Mouse (Mus musculus) liver, embryonic 12.5 days (tissue): Measurements from ENCODE around the gene Dlx4. TPM values are rescaled to one million over a fixed set of nuclear protein-coding genes. Genes with fewer than 3 reads are reported as not detected.

ENCODE experiments used
- ATAC-seq: fragments of 200-750 bp; cut with Nextera tagmentation; 2 replicates; pipeline ENCODE4 v1.8.0; 2017; ENCODE audit warnings: moderate number of reproducible peaks, mild to moderate bottlenecking, moderate library complexity
- H3K27ac ChIP-seq: fragments of 300-500 bp; sonication (generic); 2 replicates; pipeline ENCODE4 v1.5.1; 2016; ENCODE audit warnings: mild to moderate bottlenecking
- H3K27me3 ChIP-seq: fragments of 300-500 bp; sonication (generic); replicated peaks from 2 replicates; pipeline ENCODE4 v1.6.1; 2016; ENCODE audit warnings: mild to moderate bottlenecking, moderate library complexity
- H3K36me3 ChIP-seq: fragments of 300-500 bp; sonication (generic); 2 replicates; pipeline ENCODE4 v1.6.1; 2016; ENCODE audit warnings: mild to moderate bottlenecking, moderate library complexity
- H3K4me1 ChIP-seq: fragments of 300-500 bp; sonication (generic); 2 replicates; pipeline ENCODE4 v1.6.1; 2016
- H3K4me2 ChIP-seq: fragments of 300-500 bp; sonication (generic); 2 replicates; pipeline ENCODE4 v1.6.1; 2016; ENCODE audit warnings: mild to moderate bottlenecking, moderate library complexity
- H3K4me3 ChIP-seq: fragments of 300-500 bp; sonication (generic); 2 replicates; pipeline ENCODE4 v1.5.1; 2016; ENCODE audit warnings: mild to moderate bottlenecking, moderate library complexity
- H3K9ac ChIP-seq: fragments of 300-500 bp; sonication (generic); 2 replicates; pipeline ENCODE4 v1.6.1; 2016; ENCODE audit warnings: mild to moderate bottlenecking, moderate library complexity
- H3K9me3 ChIP-seq: fragments of 300-500 bp; sonication (generic); replicated peaks from 2 replicates; pipeline ENCODE4 v1.6.1; 2016; ENCODE audit warnings: mild to moderate bottlenecking, moderate library complexity
- WGBS: fragments of 180-500 bp; shearing (Covaris S2); methylation state at CpG from one replicate; pipeline ENCODE4 v1.1.7; 2016; ENCODE audit not compliant: insufficient replicate concordance; 5-methylcytosine and 5-hydroxymethylcytosine counted together
- polyA plus RNA-seq: library from polyadenylated mRNA; unstranded; fragments of >200 nt; fragmentation: Nextera tagmentation; extraction: Ambion mirVana; gene quantifications from 2 replicates; pipeline ENCODE4 v1.2.1, GENCODE M21; 2016

Gene Dlx4
- polyA plus RNA-seq, 1 experiment from 2014 or later, result 0.06 TPM

DNA sequence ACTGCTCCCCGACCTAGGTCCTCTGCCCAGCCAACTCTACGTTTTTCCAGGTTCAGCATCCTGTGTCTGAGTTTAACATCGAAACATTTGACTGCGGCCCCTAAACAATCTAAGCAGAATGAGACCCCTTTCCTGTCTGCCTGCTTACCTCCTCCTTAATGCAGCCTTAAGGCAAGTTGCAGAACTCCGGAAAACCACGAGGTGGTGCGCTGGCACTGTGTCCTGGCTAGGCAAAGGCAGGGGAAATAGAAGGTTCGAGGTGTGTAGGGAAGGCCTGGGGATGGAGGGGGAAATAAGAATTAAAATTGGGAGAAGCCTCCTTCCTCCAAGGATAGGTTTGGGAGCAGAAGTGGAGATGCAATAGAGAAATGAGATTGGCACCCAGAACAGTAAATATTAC lies 27.6 kb downstream of the Dlx4 start:
- H3K9me3 ChIP-seq, result no peaks in the 10 kb centered on the region
- no peak for ATAC-seq
- H3K4me1 ChIP-seq, result peaks cover 10% of the 10 kb centered on the region; the same call in 1 of the 2 replicates
- 5% methylated on average over 8 of the region's 8 CpGs for WGBS
- H3K36me3 ChIP-seq, result no peaks in the 10 kb centered on the region
- H3K9ac ChIP-seq, result no peak overlapping the region
- H3K27me3 ChIP-seq, result peaks cover 77% of the 10 kb centered on the region
- H3K4me3 ChIP-seq, result no peak overlapping the region
- H3K4me2 ChIP-seq, result no peak overlapping the region
- no peak overlapping the region for H3K27ac ChIP-seq

DNA sequence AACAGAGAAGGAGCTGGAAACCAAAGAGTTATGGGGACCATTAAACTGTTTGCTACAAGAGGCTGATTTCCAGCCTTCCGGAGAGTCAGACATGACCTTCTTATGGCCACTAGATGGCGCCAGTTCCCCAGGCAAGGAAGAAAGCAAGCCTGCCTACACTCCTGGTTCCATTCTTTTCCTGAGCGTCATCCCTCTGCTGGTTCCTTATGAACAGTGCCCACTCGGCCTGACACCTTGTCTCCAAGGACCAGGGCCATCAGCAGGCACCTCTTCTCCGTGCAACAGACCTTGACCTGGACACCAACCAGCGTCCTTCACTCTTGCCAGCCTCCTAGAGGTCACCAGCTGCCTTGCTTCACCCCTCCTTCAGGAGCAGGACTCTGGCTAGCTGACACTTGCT lies 29.0 kb downstream of the Dlx4 start:
- H3K4me1 ChIP-seq, result peaks cover 10% of the 10 kb centered on the region; the same call in 1 of the 2 replicates
- peaks cover 71% of the 10 kb centered on the region for H3K27me3 ChIP-seq
- no peaks in the 10 kb centered on the region for H3K36me3 ChIP-seq
- no peak for ATAC-seq
- whole genome bisulfite sequencing, result 2% methylated on average over 6 of the region's 6 CpGs
- H3K27ac ChIP-seq, result no peak overlapping the region
- no peaks in the 10 kb centered on the region for H3K9me3 ChIP-seq
- H3K4me2 ChIP-seq, result no peak overlapping the region
- no peak overlapping the region for H3K9ac ChIP-seq
- H3K4me3 ChIP-seq, result no peak overlapping the region

DNA sequence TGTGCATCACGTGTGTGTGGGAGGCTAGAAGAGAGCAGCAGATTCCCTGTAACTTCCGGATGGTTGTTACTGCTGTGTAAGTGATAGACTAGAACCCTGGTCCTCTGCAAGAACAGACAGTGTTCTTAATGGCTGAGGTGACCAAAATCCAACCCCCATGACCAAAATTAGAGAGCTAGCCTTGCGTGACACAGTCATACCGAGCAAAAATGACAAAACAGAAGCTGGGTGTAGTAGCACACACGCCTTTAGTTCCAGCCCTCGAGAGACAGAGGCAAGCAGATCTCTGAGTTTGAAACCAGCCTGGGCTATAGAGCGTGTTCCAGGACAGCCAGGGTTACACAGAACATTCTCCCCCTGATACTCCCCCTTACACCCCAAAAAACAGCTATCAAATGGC lies 36.0 kb downstream of the Dlx4 start:
- H3K9ac ChIP-seq, result no peak overlapping the region
- H3K27ac ChIP-seq, result no peak overlapping the region
- H3K27me3 ChIP-seq, result peaks cover 54% of the 10 kb centered on the region
- H3K4me2 ChIP-seq, result no peak overlapping the region
- WGBS, result 68% methylated on average over 7 of the region's 7 CpGs
- ATAC-seq, result no peak
- no peaks in the 10 kb centered on the region for H3K9me3 ChIP-seq
- peaks cover 6% of the 10 kb centered on the region for H3K4me1 ChIP-seq
- no peak overlapping the region for H3K4me3 ChIP-seq
- no peaks in the 10 kb centered on the region for H3K36me3 ChIP-seq

DNA sequence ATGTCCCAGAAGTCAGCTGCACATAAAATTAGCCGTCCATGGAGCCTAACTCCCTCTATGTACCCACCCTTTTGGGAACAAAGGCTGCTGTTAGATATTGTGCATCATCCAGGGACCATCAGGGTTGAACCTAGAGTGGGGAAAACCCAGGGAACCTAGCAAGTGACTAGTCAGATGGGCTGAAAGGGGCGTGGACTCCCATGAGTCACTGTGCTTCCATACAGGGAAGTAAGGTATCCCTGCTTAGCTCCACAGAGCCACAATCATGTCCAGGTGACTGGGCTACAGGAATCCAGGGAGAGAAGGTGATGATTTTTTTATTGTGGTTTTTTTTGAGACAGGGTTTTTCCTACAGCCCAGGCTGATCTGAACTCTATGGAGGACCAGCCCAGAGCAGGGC lies 37.1 kb downstream of the Dlx4 start:
- Histone ChIP-seq H3K36me3 (no peaks in the 10 kb centered on the region), H3K27me3 (peaks cover 61% of the 10 kb centered on the region), H3K27ac (no peak overlapping the region), H3K4me1 (peaks cover 16% of the 10 kb centered on the region), H3K9ac (no peak overlapping the region), H3K9me3 (no peaks in the 10 kb centered on the region), H3K4me3 (no peak overlapping the region), H3K4me2 (no peak overlapping the region)
- no peak for ATAC-seq
- WGBS, result 55% methylated on average over 2 of the region's 2 CpGs

DNA sequence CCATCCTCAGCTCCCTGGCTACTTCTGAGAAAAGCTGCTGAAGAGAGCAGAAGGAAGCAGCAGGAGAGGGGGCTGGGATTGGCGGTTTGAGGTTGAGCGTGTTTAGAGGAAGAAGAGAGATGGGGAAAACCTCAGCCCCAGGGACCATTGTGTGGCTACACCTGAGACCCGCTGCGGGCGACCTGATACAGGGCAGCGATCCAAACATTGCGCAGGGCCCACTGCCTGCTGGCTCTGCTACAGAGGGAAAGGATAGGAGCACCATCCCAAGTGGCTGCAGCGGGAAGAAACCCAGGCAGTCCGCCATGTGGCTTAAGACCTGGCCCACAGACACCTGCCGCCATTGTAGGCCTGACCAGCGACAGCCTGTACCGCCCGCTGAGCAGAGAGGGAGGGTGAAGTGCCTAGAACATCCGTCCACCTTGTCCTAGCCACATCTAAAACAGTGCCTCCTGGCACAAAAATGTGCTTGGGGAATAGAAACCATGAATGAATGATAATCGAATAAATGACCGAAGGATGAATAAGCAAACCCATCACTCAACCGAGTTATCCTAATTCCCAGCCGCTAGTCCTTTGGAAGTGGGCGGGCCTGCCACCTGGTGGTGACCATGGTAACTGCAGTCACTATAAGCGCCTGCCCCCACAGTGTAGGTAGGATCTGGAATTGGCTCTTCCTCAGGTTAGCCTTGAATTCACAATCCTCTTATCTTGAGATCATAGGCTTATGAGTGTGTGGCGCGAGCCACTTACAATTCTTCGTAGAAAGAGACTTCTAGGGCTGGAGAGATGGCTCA lies 39.4 kb downstream of the Dlx4 start:
- no peak overlapping the region for H3K4me3 ChIP-seq
- H3K36me3 ChIP-seq, result no peaks in the 10 kb centered on the region
- ATAC-seq, result no peak
- H3K4me2 ChIP-seq, result no peak overlapping the region
- no peaks in the 10 kb centered on the region for H3K9me3 ChIP-seq
- peaks cover 71% of the 10 kb centered on the region for H3K27me3 ChIP-seq
- 21% methylated on average over 23 of the region's 23 CpGs for whole genome bisulfite sequencing
- H3K4me1 ChIP-seq, result peaks cover 16% of the 10 kb centered on the region
- H3K9ac ChIP-seq, result no peak overlapping the region
- H3K27ac ChIP-seq, result no peak overlapping the region

DNA sequence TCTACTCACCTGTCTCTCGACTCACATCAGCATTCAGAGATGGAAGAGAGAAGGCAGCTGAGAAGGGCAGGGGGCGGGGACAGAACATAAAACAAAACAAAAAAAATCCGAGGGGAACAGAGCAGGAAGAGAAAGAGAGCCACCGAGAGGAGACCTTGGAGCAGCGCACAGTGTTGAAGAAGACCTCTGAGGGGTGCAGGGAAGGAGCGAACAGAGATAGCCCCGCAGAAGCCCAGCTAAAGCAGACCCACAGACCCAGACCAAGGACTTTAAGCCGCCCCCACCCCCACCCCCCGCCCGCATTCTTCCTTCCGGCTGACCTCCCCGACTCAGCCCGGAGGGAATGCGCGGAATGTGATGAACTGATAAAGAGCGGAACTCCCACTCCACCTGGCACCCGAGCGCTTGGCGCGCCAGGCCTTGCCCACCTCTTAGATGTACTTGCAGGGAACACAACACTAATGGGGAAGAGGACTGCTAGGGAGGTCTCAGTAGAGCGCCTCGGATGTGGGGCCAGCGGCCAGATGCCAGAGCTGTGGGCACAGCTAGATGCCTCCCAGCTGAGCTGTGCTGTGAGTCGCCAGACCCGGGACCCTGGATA lies 40.7 kb downstream of the Dlx4 start:
- Histone ChIP-seq H3K27ac (no peak overlapping the region), H3K36me3 (no peaks in the 10 kb centered on the region), H3K9ac (no peak overlapping the region), H3K9me3 (no peaks in the 10 kb centered on the region), H3K4me1 (peaks cover 16% of the 10 kb centered on the region), H3K4me2 (peak overlapping the region; percentile 44), H3K4me3 (no peak overlapping the region), H3K27me3 (peaks cover 84% of the 10 kb centered on the region)
- no peak for ATAC-seq
- WGBS, result 3% methylated on average over 25 of the region's 25 CpGs

DNA sequence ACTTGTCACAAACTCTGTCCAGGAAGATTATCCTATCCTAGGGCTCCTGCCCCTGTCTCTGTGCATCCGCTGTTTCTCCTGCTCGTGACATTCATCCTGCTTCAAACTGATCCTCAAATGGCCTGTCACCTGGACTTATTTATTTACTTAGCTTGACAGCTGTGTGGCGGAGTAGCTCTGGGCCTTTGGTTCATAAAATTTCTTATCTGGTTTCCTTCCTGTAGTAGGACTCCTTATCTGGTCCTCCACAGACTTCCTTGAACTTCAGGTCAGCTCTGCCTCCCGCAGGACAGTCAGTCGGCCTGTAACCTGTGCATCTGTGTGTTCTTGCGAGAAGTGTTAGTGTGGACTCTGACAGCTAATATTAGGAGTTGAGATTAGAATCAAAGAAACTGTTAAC lies 41.8 kb downstream of the Dlx4 start:
- H3K9ac ChIP-seq, result no peak overlapping the region
- H3K9me3 ChIP-seq, result no peaks in the 10 kb centered on the region
- no peaks in the 10 kb centered on the region for H3K36me3 ChIP-seq
- H3K4me1 ChIP-seq, result peaks cover 16% of the 10 kb centered on the region
- WGBS, result 6% methylated on average over 6 of the region's 6 CpGs
- H3K4me2 ChIP-seq, result no peak overlapping the region
- no peak overlapping the region for H3K4me3 ChIP-seq
- peaks cover 95% of the 10 kb centered on the region for H3K27me3 ChIP-seq
- no peak overlapping the region for H3K27ac ChIP-seq
- no peak for ATAC-seq

DNA sequence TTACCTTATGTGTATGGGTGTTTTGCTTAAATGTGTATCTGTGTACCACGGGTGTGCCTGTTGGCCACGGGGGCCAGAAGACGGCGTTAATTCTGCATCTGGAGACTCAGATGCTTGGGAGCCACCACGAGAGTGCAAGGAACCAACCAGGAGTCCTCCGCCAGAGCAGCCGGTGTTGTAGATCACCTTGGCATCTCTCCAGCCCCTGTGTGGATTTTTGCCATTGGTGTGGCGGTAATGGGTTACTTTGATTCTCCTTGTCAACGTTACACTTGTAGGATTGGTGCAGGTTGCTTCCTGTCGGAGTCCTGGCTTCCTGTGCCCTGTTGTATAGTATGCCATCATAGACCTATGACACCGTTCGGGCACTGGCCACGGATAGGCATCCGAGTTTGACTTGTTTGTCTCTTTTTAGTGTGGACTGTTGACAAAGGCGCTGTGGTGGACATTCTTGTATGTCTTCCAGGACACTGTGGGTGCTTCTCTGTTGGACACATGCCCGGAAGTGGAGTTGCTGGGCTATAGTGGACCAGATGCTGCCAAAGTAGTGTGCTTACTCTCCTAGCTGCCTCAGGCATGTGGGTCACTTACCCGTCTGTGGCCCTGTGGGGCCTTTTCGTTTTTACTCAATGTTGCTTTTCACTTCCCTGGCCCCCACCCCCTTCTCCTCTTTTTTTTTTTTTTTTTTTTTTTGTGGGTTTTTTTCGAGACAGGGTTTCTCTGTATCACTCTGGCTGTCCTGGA lies 43.7 kb downstream of the Dlx4 start:
- Histone ChIP-seq H3K27ac (no peak overlapping the region), H3K4me2 (no peak overlapping the region), H3K36me3 (no peaks in the 10 kb centered on the region), H3K9ac (no peak overlapping the region), H3K27me3 (peaks cover 94% of the 10 kb centered on the region), H3K4me3 (no peak overlapping the region), H3K4me1 (peaks cover 17% of the 10 kb centered on the region), H3K9me3 (no peaks in the 10 kb centered on the region)
- 69% methylated on average over 19 of the region's 19 CpGs for WGBS
- ATAC-seq, result no peak

DNA sequence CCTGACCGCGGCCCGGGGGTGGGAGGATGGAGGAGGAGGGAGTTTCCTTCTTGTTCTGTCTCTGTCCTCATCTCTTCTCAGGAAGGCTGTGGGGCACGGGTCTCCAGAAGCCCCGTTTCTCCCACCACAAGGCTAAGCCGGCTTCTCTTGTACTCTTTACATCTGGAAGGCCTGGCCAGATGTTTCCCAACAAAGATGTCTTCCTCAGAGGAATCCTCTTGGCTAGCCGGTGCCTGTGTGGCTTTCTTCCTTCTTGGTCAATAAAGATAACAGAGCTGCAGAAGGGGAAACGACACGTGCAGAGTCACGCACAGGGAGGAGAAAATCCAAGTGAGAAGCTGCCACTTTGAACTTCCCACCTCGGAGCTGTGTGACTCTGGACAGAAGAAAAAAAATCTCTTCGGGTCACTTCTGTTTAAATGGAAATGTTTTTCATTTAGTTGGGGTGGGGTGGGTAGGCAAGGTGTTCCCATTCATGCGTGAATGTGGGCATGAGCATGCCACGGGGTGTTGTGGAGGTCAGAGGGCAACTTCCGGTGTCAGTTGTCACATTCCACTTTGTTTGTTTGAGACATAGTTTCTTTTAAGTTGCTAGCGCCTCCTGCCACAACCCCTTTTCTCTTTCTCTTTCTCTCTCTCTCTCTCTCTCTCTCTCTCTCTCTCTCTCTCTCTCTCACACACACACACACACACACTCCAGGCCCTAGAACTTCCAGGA lies 44.8 kb downstream of the Dlx4 start:
- no peak overlapping the region for H3K4me3 ChIP-seq
- peaks cover 24% of the 10 kb centered on the region for H3K4me1 ChIP-seq
- H3K36me3 ChIP-seq, result no peaks in the 10 kb centered on the region
- ATAC-seq, result no peak
- H3K27ac ChIP-seq, result no peak overlapping the region
- H3K9ac ChIP-seq, result no peak overlapping the region
- H3K27me3 ChIP-seq, result peaks cover 83% of the 10 kb centered on the region
- H3K9me3 ChIP-seq, result no peaks in the 10 kb centered on the region
- 17% methylated on average over 16 of the region's 16 CpGs for WGBS
- H3K4me2 ChIP-seq, result no peak overlapping the region

DNA sequence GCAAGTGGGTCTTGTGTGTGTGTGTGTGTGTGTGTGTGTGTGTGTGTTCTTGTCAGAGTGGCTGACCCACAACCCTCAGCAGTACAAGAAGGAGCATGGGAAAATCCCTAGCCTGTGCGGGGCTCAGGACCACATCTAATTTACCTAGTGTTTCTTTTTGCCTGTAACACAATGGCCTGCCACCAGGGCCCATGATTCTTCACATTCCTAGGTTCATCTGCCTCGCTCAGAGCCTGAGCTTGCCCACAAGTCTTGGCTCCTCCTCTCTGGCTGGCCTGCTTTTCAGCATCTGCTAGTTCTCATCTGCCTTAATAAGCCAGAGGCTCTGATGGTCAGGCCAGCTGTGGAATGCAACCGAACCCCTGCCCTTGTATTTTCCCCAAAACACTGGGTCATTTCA lies 45.7 kb downstream of the Dlx4 start:
- no peak overlapping the region for H3K4me2 ChIP-seq
- peaks cover 74% of the 10 kb centered on the region for H3K27me3 ChIP-seq
- peaks cover 21% of the 10 kb centered on the region for H3K4me1 ChIP-seq
- ATAC-seq, result no peak
- no peak overlapping the region for H3K9ac ChIP-seq
- 41% methylated on average over 3 of the region's 3 CpGs for WGBS
- H3K36me3 ChIP-seq, result no peaks in the 10 kb centered on the region
- H3K4me3 ChIP-seq, result no peak overlapping the region
- no peak overlapping the region for H3K27ac ChIP-seq
- no peaks in the 10 kb centered on the region for H3K9me3 ChIP-seq

DNA sequence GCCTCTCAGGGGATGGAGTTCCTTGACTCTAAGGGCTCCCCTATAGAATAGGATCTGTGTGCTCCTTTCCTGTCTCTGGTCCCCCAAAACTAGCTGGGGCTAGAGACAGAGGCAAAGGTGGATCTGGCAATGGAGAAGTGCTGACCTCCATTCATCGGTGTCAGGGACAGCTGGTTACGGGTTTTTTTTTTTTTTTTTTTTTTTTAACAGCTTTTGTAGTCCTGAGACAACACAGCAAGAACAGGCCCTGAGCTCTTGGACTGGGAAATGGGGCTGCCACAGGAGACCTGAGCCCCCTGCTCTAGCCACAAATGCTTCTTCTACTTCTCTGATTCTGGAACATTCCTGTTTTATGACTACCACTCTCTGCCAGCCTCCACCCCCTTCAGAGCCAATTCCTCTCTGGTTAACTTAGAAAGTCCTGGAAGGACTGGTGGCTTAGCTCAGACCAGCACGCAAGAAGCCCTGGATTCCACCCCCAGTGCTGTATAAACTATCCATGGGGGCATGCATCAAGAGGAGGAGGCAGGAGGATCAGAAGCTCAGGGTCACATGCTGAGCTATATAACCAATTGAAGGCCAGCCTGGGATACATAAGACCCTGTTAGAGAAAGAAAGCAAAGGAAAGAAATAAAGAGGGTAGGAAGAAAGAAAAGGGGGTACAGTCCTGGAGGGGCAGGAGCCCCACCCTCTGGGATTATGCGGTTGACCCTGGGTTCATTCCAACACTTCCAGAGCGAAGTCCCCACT lies 47.5 kb downstream of the Dlx4 start:
- WGBS, result 60% methylated on average over 5 of the region's 5 CpGs
- Histone ChIP-seq H3K4me2 (no peak overlapping the region), H3K4me3 (no peak overlapping the region), H3K36me3 (no peaks in the 10 kb centered on the region), H3K9ac (no peak overlapping the region), H3K27ac (no peak overlapping the region), H3K4me1 (peaks cover 8% of the 10 kb centered on the region; the same call in 1 of the 2 replicates), H3K27me3 (peaks cover 56% of the 10 kb centered on the region), H3K9me3 (no peaks in the 10 kb centered on the region)
- no peak for ATAC-seq
